Mouse (Mus musculus) erythroid progenitor cell, adult 5-6 weeks (primary cell): Measurements from ENCODE around the gene Pycr1. TPM values are rescaled to one million over a fixed set of nuclear protein-coding genes. Genes with fewer than 3 reads are reported as not detected.

ENCODE experiments used
- ATAC-seq: replicated peaks from 2 replicates; pipeline ENCODE4 v1.8.0; 2016; ENCODE audit warnings: moderate number of reproducible peaks, mild to moderate bottlenecking, moderate TSS enrichment, inconsistent platforms; ENCODE audit not compliant: poor library complexity, low FRiP score, severe bottlenecking
- total RNA-seq, 2 experiments: library from RNA; stranded (forward) in 1 of 2; stranded (reverse) in 1 of 2; fragments of 150-400 nt in 1 of 2; fragments of 186-747, 209-891 nt in 1 of 2; gene quantifications; 2 replicates each; pipeline versions ENCODE4 v1.2.3 to v1.2.4; 2015 to 2017; ENCODE audit warnings: low replicate concordance in 2 of 2

The Pycr1 gene
- total RNA-seq, 2 experiments from 2014 or later = 1.1 to 2.1 TPM

- peak; percentile 37 for ATAC-seq
Observed at GRCm38 (mm10) chr11:120629911-120630310, 13.7 kb downstream of the Pycr1 start.

GRCm38 (mm10) chr11:120629341-120629730 lies 14.2 kb downstream of the Pycr1 start:
- ATAC-seq = peak; percentile 63

GRCm38 (mm10) chr11:120628601-120629340 lies 14.8 kb downstream of the Pycr1 start:
- no peak for ATAC-seq

GRCm38 (mm10) chr11:120627468-120628300 lies 15.9 kb downstream of the Pycr1 start:
- ATAC-seq = no peak

GRCm38 (mm10) chr11:120626785-120627467 lies 16.6 kb downstream of the Pycr1 start:
- no peak for ATAC-seq

GRCm38 (mm10) chr11:120625152-120625775 lies 18.3 kb downstream of the Pycr1 start, which contains the start of gene Sirt7:
Gene Sirt7, minus strand, starts transcription at chr11:120625240.
- ATAC-seq = no peak

- peak; percentile 69 for ATAC-seq
Observed at GRCm38 (mm10) chr11:120624680-120625111, 18.9 kb downstream of the Pycr1 start.

- ATAC-seq = peak; percentile 56
Observed at GRCm38 (mm10) chr11:120623961-120624679, 19.4 kb downstream of the Pycr1 start.

- no peak for ATAC-seq
Observed at GRCm38 (mm10) chr11:120622805-120623204, 20.8 kb downstream of the Pycr1 start.

GRCm38 (mm10) chr11:120620195-120620594 lies 23.4 kb downstream of the Pycr1 start:
- no peak for ATAC-seq

- ATAC-seq = no peak
Observed at GRCm38 (mm10) chr11:120618619-120619535, 24.7 kb downstream of the Pycr1 start.

GRCm38 (mm10) chr11:120617519-120618112 lies 26.0 kb downstream of the Pycr1 start, which contains the start of gene Pcyt2:
Gene Pcyt2, minus strand, starts transcription at chr11:120617936.
- ATAC-seq = peak; percentile 94

GRCm38 (mm10) chr11:120616617-120617294 lies 26.8 kb downstream of the Pycr1 start:
- ATAC-seq = no peak; the same call in 1 of the 2 replicates

GRCm38 (mm10) chr11:120615606-120616203 lies 27.9 kb downstream of the Pycr1 start:
- ATAC-seq = no peak

GRCm38 (mm10) chr11:120615167-120615566 lies 28.4 kb downstream of the Pycr1 start:
- ATAC-seq = no peak

- ATAC-seq = no peak
Observed at GRCm38 (mm10) chr11:120613976-120614375, 29.6 kb downstream of the Pycr1 start.

- ATAC-seq = no peak
Observed at GRCm38 (mm10) chr11:120613481-120613972, 30.0 kb downstream of the Pycr1 start.
